Mouse (Mus musculus) right cerebral cortex, postnatal 36 days (tissue): ENCODE results near the gene Mark3.

Experiments
- DNase-seq, 2 experiments: peaks; one replicate each; pipeline ENCODE4 v3.0.0; 2022; ENCODE audit warnings: low spot score in 2 of 2, mixed read lengths in 1 of 2

Gene Mark3

GRCm38 (mm10) chr12:111675797-111676580 is 101.7 kb downstream of the Mark3 start:
- DNase-seq, result no peak

GRCm38 (mm10) chr12:111677421-111677820 is 103.1 kb downstream of the Mark3 start:
- DNase-seq, result no peak

GRCm38 (mm10) chr12:111677882-111678669 is 103.8 kb downstream of the Mark3 start, which contains the start of gene Trmt61a:
Trmt61a (plus strand) TSS chr12:111678105.
- DNase-seq, result peak; percentile 86 to 87

- no peak for DNase-seq
Observed at GRCm38 (mm10) chr12:111678670-111678933, 104.3 kb downstream of the Mark3 start.

GRCm38 (mm10) chr12:111678997-111679396 is 104.7 kb downstream of the Mark3 start:
- no peak for DNase-seq

DNA sequence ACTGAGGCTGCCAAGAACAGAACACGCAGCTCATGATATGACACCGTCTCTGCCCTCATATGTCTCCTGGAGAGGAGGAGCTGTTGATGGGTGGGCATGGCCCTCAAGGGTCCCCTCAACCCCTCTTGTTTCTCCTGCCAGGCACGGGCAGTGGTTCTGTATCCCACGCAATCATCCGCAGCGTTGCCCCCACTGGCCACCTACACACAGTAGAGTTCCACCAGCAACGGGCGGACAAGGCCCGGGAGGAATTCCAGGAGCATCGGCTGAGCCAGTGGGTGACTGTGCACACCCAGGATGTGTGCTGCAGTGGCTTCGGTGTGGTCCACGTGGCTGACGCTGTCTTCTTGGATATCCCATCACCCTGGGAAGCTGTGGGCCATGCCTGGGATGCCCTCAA is 106.3 kb downstream of the Mark3 start:
- no peak for DNase-seq

DNA sequence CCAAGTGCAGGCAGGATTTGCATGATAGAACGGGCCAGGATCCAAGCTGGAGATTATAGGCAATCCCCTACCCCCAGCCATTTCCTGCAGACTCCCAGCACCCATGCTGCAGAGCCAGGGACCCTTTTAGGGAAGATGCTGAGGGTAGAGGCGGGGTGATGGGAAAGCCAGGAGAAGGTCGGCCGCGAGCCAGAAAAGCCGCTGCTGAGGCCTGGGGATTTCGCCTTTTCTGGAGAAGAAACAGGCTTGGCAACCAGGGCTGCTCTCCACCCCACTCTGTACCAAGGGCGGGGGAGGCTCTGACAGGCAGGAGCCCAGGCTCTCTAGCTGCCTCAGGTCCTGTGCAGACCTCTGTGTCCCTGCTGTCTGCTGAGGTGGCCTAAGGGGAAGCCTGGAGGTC is 107.0 kb downstream of the Mark3 start:
- DNase-seq, result no peak

GRCm38 (mm10) chr12:111682003-111682402 is 107.7 kb downstream of the Mark3 start:
- DNase-seq, result no peak

DNA sequence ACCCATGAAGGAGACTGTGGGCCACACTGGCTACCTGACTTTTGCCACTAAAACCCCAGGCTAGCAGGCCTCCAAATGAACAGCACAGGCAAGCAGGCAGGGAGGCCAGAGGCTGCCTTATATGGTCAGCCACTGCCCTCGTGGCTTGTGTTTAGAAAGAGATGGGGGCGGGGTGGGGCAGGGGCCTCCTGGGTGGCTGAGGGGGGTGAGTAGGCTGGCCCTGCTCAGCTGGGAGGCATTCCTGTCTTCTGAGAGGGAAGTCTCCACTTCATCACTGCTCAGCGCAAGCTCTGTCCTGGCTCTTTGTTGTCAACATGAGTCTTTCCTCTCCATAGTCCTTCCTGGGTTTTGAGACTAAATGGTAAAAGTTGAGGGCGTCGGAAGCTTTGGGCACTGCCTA is 108.5 kb downstream of the Mark3 start:
- DNase-seq, result no peak

DNA sequence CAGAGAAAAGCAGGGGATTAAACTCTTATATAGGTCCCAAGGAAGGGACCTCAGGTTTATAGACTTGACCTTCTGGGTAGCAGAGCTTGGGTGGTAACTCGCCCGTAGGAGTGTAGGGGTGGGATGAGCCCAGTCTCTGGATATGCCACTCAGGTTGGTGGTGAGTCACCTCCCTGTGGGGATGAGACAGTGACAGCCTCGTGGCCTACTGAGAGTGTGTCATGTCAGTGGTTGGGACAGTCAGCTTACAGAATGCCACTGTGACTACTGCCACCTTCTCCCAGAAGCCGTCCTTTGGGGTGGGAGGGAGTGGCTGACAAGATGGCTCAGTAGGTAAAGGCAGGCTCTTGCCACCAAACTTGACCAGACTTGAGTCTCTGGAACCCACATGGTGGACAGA is 112.1 kb downstream of the Mark3 start:
- no peak for DNase-seq

DNA sequence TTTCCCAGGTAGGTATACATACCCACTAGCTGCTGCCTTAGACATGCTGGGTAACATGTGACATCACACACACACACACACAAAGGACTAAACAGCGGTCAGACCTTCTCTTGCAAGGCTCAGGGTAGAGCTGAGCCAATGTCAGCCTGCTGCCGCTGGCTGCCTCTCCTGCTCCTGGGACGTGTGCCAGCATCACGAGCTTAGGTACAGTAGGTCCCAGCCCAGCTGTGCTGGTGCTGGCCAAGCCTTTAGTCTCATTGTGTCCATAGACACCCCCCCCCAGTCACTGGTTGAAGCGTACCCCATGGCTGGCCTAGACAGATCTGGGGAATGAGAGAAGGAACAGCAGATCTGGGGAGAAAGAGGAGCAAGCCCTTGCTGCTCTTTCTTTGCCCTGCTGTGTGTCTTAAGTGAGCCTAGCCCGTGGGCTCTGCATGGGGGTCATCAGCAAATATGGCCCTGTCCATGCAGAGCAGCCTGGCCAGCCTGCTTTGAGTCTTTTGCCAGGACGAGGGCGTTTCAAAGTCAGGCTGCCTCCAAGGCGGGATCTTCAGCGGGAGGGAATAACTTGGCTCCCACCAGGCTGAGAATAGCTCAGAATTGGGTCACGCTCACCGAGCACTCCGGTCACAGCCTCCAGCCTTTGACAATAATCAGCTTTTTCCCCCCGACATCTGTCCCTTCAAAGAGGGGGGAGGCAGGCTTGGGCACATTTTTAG is 113.2 kb downstream of the Mark3 start:
- no peak for DNase-seq

DNA sequence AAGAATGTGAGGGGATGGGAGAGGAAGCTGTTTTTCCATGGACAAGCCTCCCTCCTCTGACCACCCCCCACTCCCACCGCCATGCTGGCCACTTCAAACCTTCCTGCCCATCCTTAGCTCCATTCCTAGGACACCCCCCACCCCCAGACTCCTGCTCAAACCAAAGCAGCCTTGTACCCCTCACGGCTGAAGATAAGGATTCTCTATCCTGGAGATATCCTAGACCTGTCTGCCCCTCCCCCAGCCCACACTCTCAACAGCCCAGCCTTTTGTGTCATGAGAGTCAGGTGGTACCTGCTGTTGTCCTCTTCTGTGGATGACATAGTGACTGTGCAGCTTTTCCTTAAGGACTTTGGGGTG is 113.7 kb downstream of the Mark3 start:
- DNase-seq, result no peak

GRCm38 (mm10) chr12:111689426-111689825 is 115.1 kb downstream of the Mark3 start:
- DNase-seq, result no peak

DNA sequence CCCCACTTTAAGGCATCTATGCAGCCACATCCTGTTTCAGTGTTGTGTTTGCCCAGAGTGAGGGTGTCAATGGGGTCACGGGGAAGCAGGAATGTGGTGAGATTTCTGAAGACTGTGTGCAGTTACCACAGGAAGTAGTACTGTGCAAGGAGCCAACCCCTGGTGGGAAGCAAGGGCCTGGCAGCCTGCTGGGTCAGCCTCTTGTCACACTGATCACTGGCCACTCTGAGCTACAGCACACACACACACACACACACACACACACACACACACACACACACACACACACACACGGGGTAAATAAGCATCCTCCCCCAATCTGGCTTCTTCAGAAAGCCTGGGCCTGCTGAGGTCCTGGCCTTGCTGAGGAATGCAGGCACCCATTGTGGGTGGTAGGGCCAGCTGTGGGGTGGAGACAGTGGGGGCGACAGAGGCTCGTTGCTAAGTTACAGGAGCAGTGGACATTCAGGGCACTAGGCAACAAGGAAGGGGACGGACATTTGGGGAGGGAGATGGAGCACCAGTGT is 117.1 kb downstream of the Mark3 start:
- no peak for DNase-seq

GRCm38 (mm10) chr12:111692899-111693298 is 118.6 kb downstream of the Mark3 start:
- DNase-seq, result no peak

DNA sequence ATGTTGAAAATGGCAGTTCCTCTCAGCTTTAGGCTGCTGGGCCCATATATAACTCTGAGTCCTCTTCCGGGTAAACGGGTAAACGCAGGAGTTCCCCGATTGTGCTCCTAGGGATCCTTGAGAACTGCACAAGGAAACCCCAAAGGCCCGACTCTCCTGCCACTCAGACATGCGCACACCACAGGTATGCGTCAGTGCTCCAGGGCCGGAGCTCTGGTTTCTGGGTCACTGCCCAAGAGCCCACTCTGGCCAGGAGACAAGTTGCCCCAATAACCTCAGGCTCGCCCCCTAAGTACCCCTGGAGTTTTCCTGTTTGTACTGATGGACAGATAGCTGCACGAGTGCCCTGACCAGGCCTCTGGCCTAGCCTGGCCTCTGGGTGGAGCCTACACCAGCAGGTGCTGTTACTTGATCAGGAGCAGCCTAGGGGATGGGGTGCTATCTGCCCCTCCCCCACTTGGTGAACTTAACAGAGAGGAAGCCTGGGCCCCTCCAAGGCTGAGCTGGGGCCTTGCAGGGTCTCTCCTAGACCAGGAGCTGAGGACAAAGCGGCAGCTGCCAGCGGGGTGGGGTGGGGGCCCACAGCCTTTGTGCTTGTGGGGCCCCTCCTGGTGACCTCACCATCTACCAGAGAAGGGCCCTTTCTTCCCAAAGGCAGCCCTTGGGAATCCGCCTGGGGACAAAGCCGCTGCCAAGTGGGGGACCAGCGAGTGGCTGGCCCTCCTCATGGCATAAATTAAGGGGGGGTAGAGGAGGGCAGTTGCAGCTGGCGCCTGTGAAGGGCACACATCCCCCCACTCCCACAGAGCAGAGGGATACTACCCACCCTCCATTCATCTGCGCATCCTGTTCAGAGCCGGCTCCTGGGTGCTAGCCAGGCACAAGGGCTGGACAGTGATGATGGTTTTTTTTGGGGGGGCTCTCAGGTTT is 119.3 kb downstream of the Mark3 start:
- no peak for DNase-seq

- no peak for DNase-seq
Observed at GRCm38 (mm10) chr12:111694271-111694781, 120.0 kb downstream of the Mark3 start.

GRCm38 (mm10) chr12:111694880-111695804 is 120.8 kb downstream of the Mark3 start:
- DNase-seq, result no peak

DNA sequence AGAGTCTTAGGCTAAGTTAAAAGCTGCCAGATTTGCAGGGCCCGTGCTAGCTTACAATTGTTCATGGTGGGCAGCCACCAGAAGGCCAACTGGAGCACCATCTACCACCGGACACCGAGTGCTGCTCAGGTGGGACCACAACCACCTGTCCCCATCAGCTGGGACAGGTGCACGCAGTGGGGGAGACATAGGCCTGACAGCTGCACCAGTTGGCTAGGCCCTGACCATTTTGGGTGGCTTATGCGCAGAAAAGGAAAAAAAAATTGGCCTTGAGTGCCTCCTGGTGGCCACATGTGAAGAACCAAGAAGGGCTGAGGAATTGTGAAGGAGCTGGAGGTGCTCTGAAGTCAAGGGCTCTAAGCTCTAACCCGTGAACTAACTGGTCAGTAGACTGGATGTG is 121.9 kb downstream of the Mark3 start:
- DNase-seq, result no peak

GRCm38 (mm10) chr12:111697708-111698107 is 123.4 kb downstream of the Mark3 start:
- DNase-seq, result no peak
